Mouse (Mus musculus) cerebellum, adult 2 months (tissue): ENCODE results near the gene Syp.

Experiments used
- CTCF ChIP-seq: fragments of 200-500 bp; IDR thresholded peaks from 2 replicates; pipeline ENCODE4 v1.5.1; 2011; ENCODE audit warnings: low read depth, mild to moderate bottlenecking, control low read depth, low read length, moderate library complexity, borderline replicate concordance; ENCODE audit not compliant: insufficient read depth
- POLR2A ChIP-seq: fragments of 200-500 bp; IDR thresholded peaks from 2 replicates; pipeline ENCODE4 v1.6.1; 2011; ENCODE audit warnings: low read length, control low read depth, borderline replicate concordance; ENCODE audit not compliant: insufficient read depth

DNA sequence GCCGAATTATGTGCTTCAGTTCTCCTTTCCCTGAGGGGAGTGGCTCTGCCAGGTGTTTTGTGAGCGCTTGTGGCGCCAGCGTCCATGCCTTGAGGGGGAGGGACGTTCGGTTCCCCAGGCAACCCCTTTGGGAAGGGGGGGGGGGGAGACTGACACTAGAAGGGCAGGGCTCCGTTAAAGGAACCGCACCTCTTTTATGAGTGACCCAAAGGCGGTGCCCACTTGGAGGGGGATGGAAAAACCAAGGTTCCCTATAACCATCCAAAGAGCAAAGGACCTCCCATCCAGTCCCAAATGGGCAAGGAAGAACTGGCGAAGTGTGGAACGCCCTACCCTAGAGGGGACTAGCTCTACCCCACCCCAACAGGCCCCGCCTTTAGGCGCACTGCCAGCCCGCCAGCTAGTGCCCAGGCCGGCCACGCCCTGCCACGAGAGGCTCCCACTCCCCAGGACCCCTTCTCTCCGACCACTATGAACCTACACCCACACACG is 32.2 kb downstream of the Syp start:
- TF ChIP-seq CTCF (no peak), POLR2A (no peak)
